Mouse (Mus musculus) G1E (cell line): ENCODE measurements at regions not wholly inside any gene's neighbourhood (a gene's known extent, or its start where the extent isn't known, plus 50 kb on each side); places are given as distances from the start of the nearest gene placed in this dataset.

Experiments used
- CTCF ChIP-seq: IDR thresholded peaks from 2 replicates; pipeline ENCODE4 v1.5.1; 2012; ENCODE audit warnings: low read depth, low read length, inconsistent platforms, mixed read lengths
- GATA1 ChIP-seq: IDR thresholded peaks from 2 replicates; pipeline ENCODE4 v1.6.1; 2012; ENCODE audit warnings: borderline replicate concordance, low read length, inconsistent platforms, mixed read lengths
- GATA2 ChIP-seq: IDR thresholded peaks from 2 replicates; pipeline ENCODE4 v1.6.1; 2012; ENCODE audit warnings: low read depth, low read length, inconsistent platforms, borderline replicate concordance
- POLR2AphosphoS5 ChIP-seq: IDR thresholded peaks from 2 replicates; pipeline ENCODE4 v1.6.1; 2012; ENCODE audit warnings: low read depth, low read length, inconsistent platforms; ENCODE audit not compliant: insufficient replicate concordance
- TAL1 ChIP-seq: conservative IDR thresholded peaks from 2 replicates; pipeline ENCODE4 v1.6.1; 2012; ENCODE audit warnings: low read depth, low read length, inconsistent platforms, mixed read lengths

- no peak for TF ChIP-seq CTCF
- no peak for TF ChIP-seq TAL1
- no peak for TF ChIP-seq POLR2AphosphoS5
- no peak for TF ChIP-seq GATA1
- no peak for TF ChIP-seq GATA2
Observed at GRCm38 (mm10) chr4:33580491-33580890, 270.4 kb downstream of the Rngtt start.
